Mouse (Mus musculus): ENCODE measurements around the gene Il17a. TPM values are rescaled to one million over a fixed set of nuclear protein-coding genes. Genes with fewer than 3 reads are reported as not detected.
"Not testable (repeated sequence)": the region's sequence is repeated elsewhere in the genome, so short reads cannot be mapped to it uniquely, and the experiment has no call there.

Il17a gene
- polyA plus RNA-seq, 1 experiment: not detected

- H3K4me1 ChIP-seq (ENCODE audit: control insufficient read depth, insufficient read depth, low read length): no peaks in the 10 kb centered on the region
- DNase-seq: no peak
- H3K4me3 ChIP-seq (replicated peaks; ENCODE audit: insufficient read depth, low read depth, low read length): no peak overlapping the region
- no peak overlapping the region for H3K27ac ChIP-seq (ENCODE audit: insufficient read depth, low read length)
- 91% methylated on average over 5 of the region's 5 CpGs for WGBS
- TF ChIP-seq CTCF (IDR thresholded peaks at IDR 0.05; ENCODE audit: borderline replicate concordance, insufficient read depth, low read depth, low read length) (no peak), POLR2A (IDR thresholded peaks at IDR 0.05; ENCODE audit: borderline replicate concordance, insufficient read depth, low read length) (no peak)
- H3K27me3 ChIP-seq (ENCODE audit: control insufficient read depth, insufficient read depth, low read length): no peaks in the 10 kb centered on the region
These were observed 29.6 kb downstream of the Il17a start for GRCm38 (mm10) chr1:20760331-20760730.

- no peak overlapping the region for H3K27ac ChIP-seq (ENCODE audit: insufficient read depth, low read length)
- 82% methylated on average over 4 of the region's 4 CpGs for WGBS
- DNase-seq: no peak
- no peak overlapping the region for H3K4me3 ChIP-seq (replicated peaks; ENCODE audit: insufficient read depth, low read depth, low read length)
- no peak for TF ChIP-seq POLR2A (IDR thresholded peaks at IDR 0.05; ENCODE audit: borderline replicate concordance, insufficient read depth, low read length)
- TF ChIP-seq CTCF (IDR thresholded peaks at IDR 0.05; ENCODE audit: borderline replicate concordance, insufficient read depth, low read depth, low read length): no peak
- no peaks in the 10 kb centered on the region for H3K4me1 ChIP-seq (ENCODE audit: control insufficient read depth, insufficient read depth, low read length)
- no peaks in the 10 kb centered on the region for H3K27me3 ChIP-seq (ENCODE audit: control insufficient read depth, insufficient read depth, low read length)
These were observed 30.7 kb downstream of the Il17a start for GRCm38 (mm10) chr1:20761411-20761810.

- H3K4me1 ChIP-seq (ENCODE audit: control insufficient read depth, insufficient read depth, low read length): no peaks in the 10 kb centered on the region
- no peak for TF ChIP-seq POLR2A (IDR thresholded peaks at IDR 0.05; ENCODE audit: borderline replicate concordance, insufficient read depth, low read length)
- DNase-seq: no peak
- H3K4me3 ChIP-seq (replicated peaks; ENCODE audit: insufficient read depth, low read depth, low read length): no peak overlapping the region
- WGBS: 88% methylated on average over 6 of the region's 6 CpGs
- H3K27me3 ChIP-seq (ENCODE audit: control insufficient read depth, insufficient read depth, low read length): no peaks in the 10 kb centered on the region
- no peak overlapping the region for H3K27ac ChIP-seq (ENCODE audit: insufficient read depth, low read length)
These were observed 35.8 kb downstream of the Il17a start for GRCm38 (mm10) chr1:20766526-20766925.

GRCm38 (mm10) chr1:20774026-20774730, 43.5 kb downstream of the Il17a start:
- not testable (repeated sequence) for H3K27ac ChIP-seq (ENCODE audit: insufficient read depth, low read length); H3K4me1 ChIP-seq (ENCODE audit: control insufficient read depth, insufficient read depth, low read length); H3K4me3 ChIP-seq (replicated peaks; ENCODE audit: insufficient read depth, low read depth, low read length); DNase-seq; H3K27me3 ChIP-seq (ENCODE audit: control insufficient read depth, insufficient read depth, low read length)
- 87% methylated on average over 4 of the region's 4 CpGs for WGBS

- Histone ChIP-seq H3K27me3 (ENCODE audit: control insufficient read depth, insufficient read depth, low read length) (no peaks in the 10 kb centered on the region; the same call in 1 of the 2 replicates), H3K4me1 (ENCODE audit: control insufficient read depth, insufficient read depth, low read length) (no peaks in the 10 kb centered on the region), H3K4me3 (replicated peaks; ENCODE audit: insufficient read depth, low read depth, low read length) (no peak overlapping the region), H3K27ac (ENCODE audit: insufficient read depth, low read length) (no peak overlapping the region)
- 75% methylated on average over 2 of the region's 2 CpGs for WGBS
- DNase-seq: no peak
- no peak for TF ChIP-seq CTCF (IDR thresholded peaks at IDR 0.05; ENCODE audit: borderline replicate concordance, insufficient read depth, low read depth, low read length)
- TF ChIP-seq POLR2A (IDR thresholded peaks at IDR 0.05; ENCODE audit: borderline replicate concordance, insufficient read depth, low read length): no peak
These were observed 47.7 kb downstream of the Il17a start for GRCm38 (mm10) chr1:20778366-20778765.

Other genes with a start within 250 kb of the Il17a start
- 0.02 TPM in 2 replicates for gene Pkhd1, start 112.8 kb upstream of the Il17a start, polyA plus RNA-seq (2012; rRNA removed)
- gene Il17f, start 59.7 kb downstream of the Il17a start, polyA plus RNA-seq (2012; rRNA removed): not detected in 2 replicates
- gene Mcm3, start 89.4 kb downstream of the Il17a start, polyA plus RNA-seq (2012; rRNA removed): 1.7 and 2.8 TPM in 2 replicates
- gene Paqr8, start 159.7 kb downstream of the Il17a start, polyA plus RNA-seq (2012; rRNA removed): 112 and 134 TPM in 2 replicates
- 2.1 and 3.0 TPM in 2 replicates for gene Efhc1, start 220.7 kb downstream of the Il17a start, polyA plus RNA-seq (2012; rRNA removed)

All from cerebellum, adult 2 months (tissue).